Mouse (Mus musculus) stomach, embryonic 16.5 days (tissue): ENCODE measurements around the gene Pik3c2g. TPM values are rescaled to one million over a fixed set of nuclear protein-coding genes. Genes with fewer than 3 reads are reported as not detected.

Experiments used
- ATAC-seq: fragments of 200-750 bp; cut with Nextera tagmentation; 2 replicates; pipeline ENCODE4 v1.8.0; 2017; ENCODE audit warnings: moderate number of reproducible peaks, moderate TSS enrichment; ENCODE audit not compliant: insufficient read depth, low FRiP score
- H3K27ac ChIP-seq: fragments of 300-500 bp; sonication (generic); 2 replicates; pipeline ENCODE4 v1.5.1; 2014; ENCODE audit warnings: low read length
- H3K27me3 ChIP-seq: fragments of 300-500 bp; sonication (generic); 2 replicates; pipeline ENCODE4 v1.6.1; 2014; ENCODE audit warnings: low read length, control low read depth, mixed read lengths; ENCODE audit not compliant: control insufficient read depth, insufficient read depth
- H3K36me3 ChIP-seq: fragments of 300-500 bp; sonication (generic); 2 replicates; pipeline ENCODE4 v1.6.1; 2014; ENCODE audit warnings: low read length; ENCODE audit not compliant: control insufficient read depth, insufficient read depth
- H3K4me1 ChIP-seq: fragments of 300-500 bp; sonication (generic); 2 replicates; pipeline ENCODE4 v1.6.1; 2014; ENCODE audit warnings: low read length, control low read depth, mixed read lengths; ENCODE audit not compliant: control insufficient read depth, insufficient read depth
- H3K4me2 ChIP-seq: fragments of 300-500 bp; sonication (generic); 2 replicates; pipeline ENCODE4 v1.6.1; 2014; ENCODE audit warnings: low read depth, low read length, mixed read lengths
- H3K4me3 ChIP-seq: fragments of 300-500 bp; sonication (generic); replicated peaks from 2 replicates; pipeline ENCODE4 v1.5.1; 2014; ENCODE audit warnings: mild to moderate bottlenecking, low read length
- H3K9ac ChIP-seq: fragments of 300-500 bp; sonication (generic); 2 replicates; pipeline ENCODE4 v1.6.1; 2014; ENCODE audit warnings: low read length
- H3K9me3 ChIP-seq: fragments of 300-500 bp; sonication (generic); replicated peaks from 2 replicates; pipeline ENCODE4 v1.6.1; 2016; ENCODE audit warnings: low read length, control low read depth; ENCODE audit not compliant: control insufficient read depth
- WGBS: fragments of 180-500 bp; shearing (Covaris S2); extraction: QIAGEN DNeasy Blood & Tissue Kit; methylation state at CpG from one replicate; pipeline ENCODE4 v1.1.7; 2014; 5-methylcytosine and 5-hydroxymethylcytosine counted together
- polyA plus RNA-seq: library from polyadenylated mRNA; unstranded; fragments of >200 nt; fragmentation: Nextera tagmentation; extraction: Ambion mirVana; gene quantifications from 2 replicates; pipeline ENCODE4 v1.2.1, GENCODE M21; 2015

Gene Pik3c2g
- polyA plus RNA-seq, 1 experiment from 2014 or later = 5.5 TPM

GRCm38 (mm10) chr6:139588409-139588808 lies 1.4 kb downstream of the Pik3c2g start:
- Histone ChIP-seq H3K9ac (no peak overlapping the region), H3K9me3 (no peaks in the 10 kb centered on the region), H3K27ac (no peak overlapping the region), H3K4me3 (no peak overlapping the region), H3K36me3 (no peaks in the 10 kb centered on the region), H3K27me3 (no peaks in the 10 kb centered on the region), H3K4me2 (0 out of 2 replicates have a peak overlapping the region, but pooled peaks have one; percentile 3), H3K4me1 (0 out of 2 replicates have a peak, but pooled peaks cover 5% of the 10 kb centered on the region)
- no peak for ATAC-seq
- 60% methylated on average over 15 of the region's 15 CpGs for WGBS

- peak overlapping the region; percentile 23 for H3K4me3 ChIP-seq
- 6% methylated on average over 12 of the region's 12 CpGs for WGBS
Measured at GRCm38 (mm10) chr6:139589291-139589690, 2.3 kb downstream of the Pik3c2g start.

GRCm38 (mm10) chr6:139589854-139590253 lies 2.8 kb downstream of the Pik3c2g start:
- Histone ChIP-seq H3K4me3 (no peak overlapping the region), H3K9me3 (no peaks in the 10 kb centered on the region), H3K9ac (no peak overlapping the region), H3K27ac (no peak overlapping the region), H3K36me3 (no peaks in the 10 kb centered on the region), H3K27me3 (no peaks in the 10 kb centered on the region), H3K4me2 (peak overlapping the region; percentile 44), H3K4me1 (0 out of 2 replicates have a peak, but pooled peaks cover 5% of the 10 kb centered on the region)
- WGBS = 59% methylated on average over 9 of the region's 9 CpGs
- no peak for ATAC-seq

More at GRCm38 (mm10) chr6:139589291-139589690, 2.3 kb downstream of the Pik3c2g start:
- no peak for ATAC-seq
- Histone ChIP-seq H3K4me1 (0 out of 2 replicates have a peak, but pooled peaks cover 5% of the 10 kb centered on the region), H3K4me2 (peak overlapping the region; percentile 44), H3K9me3 (no peaks in the 10 kb centered on the region), H3K9ac (no peak overlapping the region; the same call in 1 of the 2 replicates), H3K27me3 (no peaks in the 10 kb centered on the region), H3K27ac (no peak overlapping the region), H3K36me3 (no peaks in the 10 kb centered on the region)

GRCm38 (mm10) chr6:139592081-139592480 lies 5.1 kb downstream of the Pik3c2g start:
- no peak overlapping the region for H3K9ac ChIP-seq
- no peaks in the 10 kb centered on the region for H3K27me3 ChIP-seq
- 48% methylated on average over 3 of the region's 3 CpGs for WGBS
- no peak overlapping the region for H3K4me2 ChIP-seq
- ATAC-seq = no peak
- H3K9me3 ChIP-seq = no peaks in the 10 kb centered on the region
- 0 out of 2 replicates have a peak, but pooled peaks cover 5% of the 10 kb centered on the region for H3K4me1 ChIP-seq
- H3K27ac ChIP-seq = no peak overlapping the region
- H3K4me3 ChIP-seq = no peak overlapping the region
- H3K36me3 ChIP-seq = no peaks in the 10 kb centered on the region

- Histone ChIP-seq H3K9me3 (no peaks in the 10 kb centered on the region), H3K4me1 (no peaks in the 10 kb centered on the region), H3K9ac (no peak overlapping the region), H3K4me3 (no peak overlapping the region), H3K36me3 (no peaks in the 10 kb centered on the region), H3K4me2 (no peak overlapping the region), H3K27ac (no peak overlapping the region), H3K27me3 (no peaks in the 10 kb centered on the region)
- no peak for ATAC-seq
- WGBS = 48% methylated on average over 2 of the region's 2 CpGs
Measured at GRCm38 (mm10) chr6:139596433-139596832, 9.4 kb downstream of the Pik3c2g start.

- H3K9me3 ChIP-seq = no peaks in the 10 kb centered on the region
- H3K36me3 ChIP-seq = no peaks in the 10 kb centered on the region
- H3K27ac ChIP-seq = no peak overlapping the region
- ATAC-seq = no peak
- WGBS = 66% methylated on average over 1 of the region's 1 CpGs
- H3K9ac ChIP-seq = no peak overlapping the region
- H3K4me2 ChIP-seq = no peak overlapping the region
- no peaks in the 10 kb centered on the region for H3K27me3 ChIP-seq
- no peaks in the 10 kb centered on the region for H3K4me1 ChIP-seq
- H3K4me3 ChIP-seq = no peak overlapping the region
Measured at GRCm38 (mm10) chr6:139599216-139599615, 12.2 kb downstream of the Pik3c2g start.

GRCm38 (mm10) chr6:139618774-139619173 lies 31.8 kb downstream of the Pik3c2g start:
- no peaks in the 10 kb centered on the region for H3K27me3 ChIP-seq
- H3K4me1 ChIP-seq = no peaks in the 10 kb centered on the region
- H3K9me3 ChIP-seq = no peaks in the 10 kb centered on the region
- H3K36me3 ChIP-seq = no peaks in the 10 kb centered on the region
- no peak overlapping the region for H3K4me2 ChIP-seq
- H3K9ac ChIP-seq = no peak overlapping the region
- no peak for ATAC-seq
- no peak overlapping the region for H3K27ac ChIP-seq
- 85% methylated on average over 4 of the region's 4 CpGs for WGBS
- no peak overlapping the region for H3K4me3 ChIP-seq

- Histone ChIP-seq H3K27ac (no peak overlapping the region), H3K9ac (no peak overlapping the region), H3K4me1 (no peaks in the 10 kb centered on the region), H3K9me3 (no peaks in the 10 kb centered on the region), H3K27me3 (no peaks in the 10 kb centered on the region), H3K4me2 (no peak overlapping the region), H3K4me3 (no peak overlapping the region), H3K36me3 (no peaks in the 10 kb centered on the region)
- no peak for ATAC-seq
Measured at GRCm38 (mm10) chr6:139624756-139625155, 37.7 kb downstream of the Pik3c2g start.

- Histone ChIP-seq H3K9ac (no peak overlapping the region), H3K4me2 (no peak overlapping the region), H3K4me3 (no peak overlapping the region), H3K4me1 (no peaks in the 10 kb centered on the region), H3K36me3 (no peaks in the 10 kb centered on the region), H3K27ac (no peak overlapping the region), H3K9me3 (no peaks in the 10 kb centered on the region), H3K27me3 (no peaks in the 10 kb centered on the region)
- 79% methylated on average over 3 of the region's 3 CpGs for WGBS
- ATAC-seq = no peak
Measured at GRCm38 (mm10) chr6:139634561-139634960, 47.5 kb downstream of the Pik3c2g start.
